Mouse (Mus musculus) heart, adult 8-10 months (tissue): ENCODE measurements around the gene Serpinc1. TPM values are rescaled to one million over a fixed set of nuclear protein-coding genes. Genes with fewer than 3 reads are reported as not detected.

Source experiments
- DNase-seq: peaks from one replicate; pipeline ENCODE4 v3.0.0; 2022; ENCODE audit warnings: low spot score
- total RNA-seq, 4 experiments: library from RNA; stranded (reverse); gene quantifications; 2 replicates each; pipeline ENCODE4 v1.2.4; 2022

Serpinc1 gene
- total RNA-seq, 4 experiments from 2014 or later: 0.17 to 0.44 (median 0.38) TPM; not detected in 1

DNA sequence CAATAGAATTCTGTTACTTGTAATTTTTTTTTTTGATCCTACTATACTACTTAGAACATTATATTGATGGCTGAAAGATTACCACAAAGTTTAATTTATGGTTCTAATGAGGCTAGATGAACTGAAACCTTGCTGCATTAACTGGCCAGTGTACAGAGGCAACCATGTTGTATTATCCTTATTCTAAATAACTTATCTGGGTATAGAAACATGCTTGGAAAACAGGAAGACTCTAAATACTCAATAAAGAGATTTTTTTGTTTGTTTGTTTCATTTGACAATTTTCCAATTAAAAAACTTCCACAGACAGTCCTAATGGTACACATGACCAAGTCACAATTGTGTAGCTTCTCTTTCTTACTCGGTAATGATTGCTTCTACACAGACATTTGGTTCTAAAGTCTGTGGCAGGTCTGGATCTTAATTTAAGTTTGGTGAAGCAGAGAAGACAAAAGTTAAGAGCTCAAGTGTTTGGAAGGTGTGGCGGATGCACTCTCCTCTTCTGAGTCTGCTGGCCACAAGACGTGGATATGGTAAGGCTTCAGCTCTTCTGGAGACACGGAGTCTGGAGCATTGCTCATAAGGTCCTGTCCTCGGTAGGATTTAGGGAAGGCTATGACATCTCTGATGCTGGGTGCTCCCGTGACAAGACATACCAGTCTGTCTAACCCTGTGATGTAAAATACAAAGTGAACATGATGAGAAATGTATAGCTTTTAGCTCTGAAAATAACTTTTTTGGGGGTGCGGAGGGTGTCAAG lies 63.1 kb downstream of the Serpinc1 start:
- no peak for DNase-seq

DNA sequence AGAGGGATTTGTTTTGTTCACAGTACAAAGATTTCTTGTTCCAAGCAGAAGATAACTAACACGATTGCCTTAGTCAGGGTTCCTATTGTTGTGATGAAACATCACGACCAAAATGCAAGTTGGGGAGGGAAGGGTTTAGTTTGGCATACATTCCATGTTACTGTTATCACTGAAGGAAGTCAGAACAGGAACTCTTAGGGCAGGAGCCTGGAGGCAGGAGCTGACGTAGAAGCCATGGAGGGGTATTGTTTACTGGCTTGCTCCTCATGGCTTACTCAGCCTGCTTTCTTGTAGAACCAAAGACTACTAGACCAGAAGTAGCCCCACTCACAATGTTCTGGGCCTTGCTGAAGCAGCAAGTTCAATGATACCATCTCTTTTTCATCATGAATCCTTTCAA lies 68.6 kb downstream of the Serpinc1 start:
- DNase-seq: no peak

Other genes starting within 250 kb of the Serpinc1 start
- gene Rabgap1l, start 185.4 kb upstream of the Serpinc1 start, total RNA-seq: 10 to 100 TPM; 61.7 to 86.7 (median 68.5) TPM
- 10 to 100 TPM; 31.6 to 45.6 (median 40.4) TPM for gene Rc3h1, start 72.2 kb upstream of the Serpinc1 start, total RNA-seq
- gene Zbtb37, start 56.3 kb downstream of the Serpinc1 start, total RNA-seq: 10 to 100 TPM; 13.0 to 20.6 (median 15.3) TPM
- gene Dars2, start 92.1 kb downstream of the Serpinc1 start, total RNA-seq: 10 to 100 TPM; 24.5 to 33.5 (median 25.3) TPM
- 1 to 10 TPM in 2 of 4 experiments, under 1 TPM in 2; 0.34 to 1.2 (median 0.95) TPM for gene Cenpl, start 92.1 kb downstream of the Serpinc1 start, total RNA-seq
- gene Klhl20, start 152.9 kb downstream of the Serpinc1 start, total RNA-seq: 10 to 100 TPM in 1 of 4 experiments, 1 to 10 TPM in 3; 7.8 to 10.2 (median 9.3) TPM
- gene Ankrd45, start 164.1 kb downstream of the Serpinc1 start, total RNA-seq: 1 to 10 TPM; 3.0 to 8.4 (median 5.2) TPM
- not detected for gene Tex50, start 180.7 kb downstream of the Serpinc1 start, total RNA-seq